Mouse (Mus musculus) right cerebral cortex, postnatal 4 days (tissue): ENCODE data around the gene Vdac2.

Experiments used
- DNase-seq: peaks from one replicate; pipeline ENCODE4 v3.0.0-alpha.2; 2022

The Vdac2 gene

DNA sequence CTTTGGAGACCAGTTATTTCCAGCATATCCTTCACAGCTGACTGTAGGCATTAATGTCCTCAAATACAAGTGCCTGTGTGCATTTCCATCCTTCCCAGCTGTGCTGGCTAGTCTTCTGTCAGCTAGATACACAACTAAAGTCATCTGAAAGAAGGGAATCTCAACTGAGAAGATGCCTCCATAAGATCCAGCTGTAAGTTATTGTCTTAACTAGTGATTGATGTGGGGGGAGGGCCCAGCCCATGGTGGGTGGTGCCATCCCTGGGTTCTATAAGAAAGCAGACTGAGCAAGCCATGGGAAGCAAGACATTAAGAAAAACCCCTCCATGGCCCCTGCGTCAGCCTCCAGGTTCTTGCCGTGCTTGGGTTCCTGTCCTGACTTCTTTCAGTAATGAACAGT, at the start of gene Vdac2:
Gene Vdac2 (plus strand): TSS at position 301 of the 400 bp plus-strand sequence.
- no peak for DNase-seq

DNA sequence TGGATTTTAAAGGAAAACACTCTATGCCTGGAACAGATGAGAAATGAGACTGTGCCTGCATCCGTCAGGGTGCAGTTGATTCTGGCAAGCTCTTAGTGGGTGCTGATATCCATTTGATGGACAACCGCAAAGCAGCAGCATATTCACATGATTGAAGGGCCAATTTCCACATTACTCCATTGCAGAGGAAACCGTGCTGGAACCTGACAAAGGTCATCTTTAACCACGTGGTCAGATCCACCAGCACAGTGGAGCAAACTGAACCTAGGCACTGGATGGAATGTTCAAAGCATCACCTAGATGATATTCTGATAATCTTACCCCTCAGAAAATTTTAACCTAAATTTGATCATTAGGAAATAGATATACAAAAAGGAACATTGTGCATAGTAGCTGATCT, 48.8 kb upstream of the Vdac2 start:
- DNase-seq, result no peak

DNA sequence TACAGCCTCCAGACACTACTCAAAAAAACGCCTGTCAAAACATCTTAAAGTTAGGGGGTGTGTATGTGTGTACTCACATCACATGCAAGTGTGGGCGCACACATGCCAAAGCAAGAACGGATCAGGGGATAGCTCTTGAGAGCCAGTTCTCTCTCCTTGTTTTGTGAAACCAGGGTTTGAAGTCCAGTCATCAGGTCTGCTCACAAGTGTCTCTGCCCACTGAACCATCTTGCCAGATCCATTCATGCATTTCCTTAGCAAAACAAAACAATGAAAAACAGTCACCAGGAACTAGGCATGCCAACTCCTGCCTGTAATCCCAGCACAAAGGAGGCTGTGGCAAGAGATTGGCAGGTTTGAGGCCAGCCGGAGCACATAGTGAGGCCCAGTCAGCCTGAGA, 38.5 kb upstream of the Vdac2 start:
- DNase-seq, result no peak

DNA sequence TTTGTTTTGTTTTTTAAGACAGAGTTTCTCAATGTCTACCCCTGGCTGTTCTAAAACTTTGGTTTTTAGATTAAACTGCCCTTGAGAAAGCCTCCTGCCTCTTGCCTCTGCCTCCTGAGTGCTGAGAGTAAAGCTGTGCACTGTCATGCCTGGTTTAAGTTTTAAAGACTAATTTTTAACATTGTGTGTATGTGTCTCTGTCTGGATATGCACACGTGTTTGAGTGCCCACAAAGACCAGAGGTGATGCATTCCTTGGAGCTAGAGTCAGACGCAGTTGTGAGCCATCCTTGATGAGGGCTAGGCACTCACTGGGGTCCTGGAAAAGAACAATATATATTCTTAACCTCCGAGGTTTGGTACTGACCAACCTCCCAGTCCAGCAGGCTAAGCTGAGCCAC, 37.7 kb upstream of the Vdac2 start:
- no peak for DNase-seq

DNA sequence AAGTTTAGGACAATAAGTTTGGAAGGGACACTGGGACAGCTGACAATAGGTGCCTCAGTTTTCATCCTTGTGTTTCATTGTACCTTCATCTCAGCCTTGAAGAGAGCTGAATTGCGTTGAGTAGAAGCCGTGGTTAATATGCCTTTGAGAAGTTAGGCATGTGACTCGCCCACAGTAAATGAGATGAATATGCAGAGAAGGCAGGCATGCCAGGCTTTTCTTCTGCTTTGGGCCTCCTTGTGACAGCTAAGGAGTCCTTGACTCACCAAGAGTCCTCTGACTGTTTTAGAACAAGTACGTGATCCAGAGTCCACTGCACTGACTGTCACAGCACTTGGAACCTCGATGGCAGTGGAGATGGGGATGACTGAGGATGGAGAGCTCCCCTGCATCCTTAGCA, 36.9 kb upstream of the Vdac2 start:
- no peak for DNase-seq

DNA sequence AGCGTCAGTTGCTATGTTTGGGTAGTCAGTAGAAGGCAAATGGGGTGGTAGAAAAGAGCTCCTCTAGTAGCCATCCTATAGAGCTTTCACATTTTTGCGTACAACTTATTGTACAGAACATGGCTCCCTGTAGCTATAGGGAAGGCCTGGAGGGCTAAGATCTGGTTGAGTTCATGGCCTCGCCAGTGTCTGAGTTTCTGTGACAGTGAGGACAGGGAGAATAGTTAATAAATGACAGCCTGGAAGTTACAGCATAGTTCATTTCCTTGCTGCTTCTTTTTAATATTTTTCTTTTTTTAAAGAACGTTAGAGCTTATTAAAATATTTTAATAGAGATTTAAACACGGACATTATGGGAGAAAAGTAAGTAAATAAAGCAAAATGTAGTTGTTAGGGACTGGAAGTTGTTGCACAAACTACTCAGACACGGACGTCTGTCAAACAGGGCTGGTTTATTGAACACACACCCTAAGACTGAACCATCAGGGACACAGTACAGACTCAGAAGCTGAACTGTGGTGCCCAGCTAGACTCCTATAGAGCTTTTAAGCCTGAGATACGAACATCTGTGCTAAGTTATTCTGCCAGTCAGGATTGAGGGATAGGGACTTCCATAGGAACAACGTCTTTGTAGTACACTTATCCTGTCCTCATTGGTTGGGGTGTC, 34.3 kb upstream of the Vdac2 start:
- no peak for DNase-seq

DNA sequence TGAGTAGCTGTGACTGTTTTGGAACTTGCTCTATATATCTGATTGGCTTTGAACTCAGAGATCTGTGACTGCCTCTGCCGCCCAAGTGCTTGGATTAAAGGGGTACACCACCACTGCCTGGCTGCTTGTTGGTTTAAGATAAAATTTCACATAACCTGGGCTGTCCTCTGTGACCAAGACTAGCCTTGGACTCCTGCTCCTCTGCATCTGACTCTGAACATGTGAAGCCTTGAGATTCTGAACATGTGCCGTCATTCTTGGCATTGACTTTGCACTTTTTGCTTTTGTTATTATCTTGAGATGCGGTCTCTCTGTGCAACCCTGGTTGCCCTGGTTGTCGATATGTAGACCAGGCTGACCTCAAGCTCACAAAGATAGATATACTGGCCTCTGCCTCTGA, 33.3 kb upstream of the Vdac2 start:
- DNase-seq, result no peak

DNA sequence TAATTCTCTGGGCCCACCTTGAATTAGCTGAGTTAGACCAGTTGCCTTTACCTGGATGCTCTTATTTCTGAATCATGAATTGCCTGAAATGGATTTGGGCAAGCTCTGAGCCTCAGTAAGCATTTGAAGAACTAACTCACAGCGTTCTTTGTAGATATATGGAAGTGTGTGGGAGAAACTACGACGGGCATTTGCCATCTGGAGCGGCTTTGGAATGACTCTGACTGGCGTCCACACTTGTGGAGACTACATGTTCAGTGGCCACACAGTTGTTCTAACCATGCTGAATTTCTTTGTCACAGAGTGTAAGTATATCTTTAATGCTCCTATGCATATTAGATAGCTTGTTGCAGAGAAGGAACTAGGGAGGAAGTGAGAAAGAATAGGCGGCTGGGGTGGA, 32.8 kb upstream of the Vdac2 start:
- no peak for DNase-seq

DNA sequence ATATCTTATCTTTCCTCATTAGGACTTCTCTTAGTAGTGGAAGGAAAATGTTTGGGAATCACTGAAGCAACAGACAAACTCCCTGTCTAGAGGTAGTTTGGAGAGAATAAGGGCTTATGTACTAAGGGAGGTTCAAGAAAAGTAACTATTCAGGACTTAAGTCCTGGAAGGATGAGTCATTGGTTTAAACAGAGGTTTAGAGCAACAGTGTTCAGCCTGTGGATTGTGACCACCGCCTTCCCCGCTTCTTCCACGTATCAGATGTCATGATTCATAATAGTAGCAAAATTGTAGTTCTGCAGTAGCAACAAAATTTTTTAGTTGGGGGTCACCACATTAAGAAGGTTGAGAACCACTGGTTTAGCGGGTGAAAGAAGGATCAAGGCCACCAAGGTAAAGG, 24.4 kb upstream of the Vdac2 start:
- no peak for DNase-seq

DNA sequence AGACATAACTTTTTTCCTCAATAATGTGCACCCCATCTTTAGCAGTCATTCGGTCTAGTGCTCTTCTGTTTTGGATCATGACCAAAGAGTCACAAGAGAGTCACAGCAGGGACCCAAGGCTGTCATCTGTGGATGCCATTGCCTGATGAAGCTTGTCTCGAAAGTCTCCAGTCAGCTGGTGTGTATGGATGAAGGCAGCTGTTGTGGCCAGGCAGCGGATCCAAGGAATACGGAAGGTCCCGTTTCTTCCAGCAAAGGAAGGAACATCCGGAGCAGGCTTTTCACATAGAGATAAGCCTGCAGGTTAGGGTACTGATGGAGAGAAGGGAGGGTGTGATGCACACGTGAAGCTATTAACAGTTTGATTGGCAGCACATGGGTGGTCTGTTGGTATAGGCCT, 23.4 kb upstream of the Vdac2 start:
- DNase-seq, result no peak

DNA sequence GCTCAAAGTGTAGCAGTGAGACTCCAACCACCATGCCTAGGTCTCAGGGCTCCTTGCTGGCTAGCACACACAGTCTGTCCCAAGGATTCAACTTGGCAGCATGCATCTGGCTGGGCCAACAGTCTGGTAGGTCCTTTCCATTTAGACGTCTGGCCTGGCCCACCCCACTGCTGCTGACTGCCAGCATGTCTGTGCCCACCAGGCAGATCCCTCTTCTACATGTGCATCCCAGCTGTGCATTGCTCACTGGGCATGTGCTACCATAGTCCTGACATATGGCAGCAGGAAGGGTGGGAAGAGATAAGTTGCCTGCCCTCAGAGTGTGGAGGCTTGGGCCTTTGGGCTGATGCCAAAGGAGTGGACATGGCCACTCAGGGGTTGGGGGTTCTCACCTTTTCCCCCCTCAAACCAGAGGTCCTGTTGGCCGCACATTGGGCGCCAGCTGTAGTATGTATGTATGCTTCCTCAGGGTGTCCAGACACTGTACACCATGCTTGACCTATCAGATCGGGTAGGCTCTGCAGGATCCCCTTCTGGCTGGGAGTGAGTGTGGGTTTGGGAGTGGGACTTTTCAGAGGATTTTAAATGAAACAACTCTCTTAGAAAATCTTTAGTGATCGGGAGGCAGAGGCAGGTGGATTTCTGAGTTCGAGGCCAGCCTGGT, 22.4 kb upstream of the Vdac2 start:
- DNase-seq, result no peak

DNA sequence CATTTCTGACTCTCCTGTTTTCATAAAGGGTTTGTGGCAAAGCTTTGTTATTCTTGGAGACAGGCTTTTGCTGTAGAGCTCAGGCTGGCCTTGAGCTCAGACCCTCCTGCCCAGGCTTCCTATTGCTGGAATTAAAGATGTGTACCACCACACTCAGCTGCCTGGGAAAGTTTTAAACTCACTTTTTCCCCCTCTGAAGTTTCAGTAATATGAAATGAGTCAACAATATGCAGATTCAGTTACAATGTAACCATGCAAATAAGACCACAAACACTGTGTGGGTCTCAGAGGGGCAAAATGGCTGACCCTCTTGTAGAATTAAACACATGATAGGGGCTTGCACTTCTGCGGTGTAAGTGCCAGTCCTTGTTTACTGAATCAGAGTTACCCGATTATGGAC, 18.8 kb upstream of the Vdac2 start:
- no peak for DNase-seq

DNA sequence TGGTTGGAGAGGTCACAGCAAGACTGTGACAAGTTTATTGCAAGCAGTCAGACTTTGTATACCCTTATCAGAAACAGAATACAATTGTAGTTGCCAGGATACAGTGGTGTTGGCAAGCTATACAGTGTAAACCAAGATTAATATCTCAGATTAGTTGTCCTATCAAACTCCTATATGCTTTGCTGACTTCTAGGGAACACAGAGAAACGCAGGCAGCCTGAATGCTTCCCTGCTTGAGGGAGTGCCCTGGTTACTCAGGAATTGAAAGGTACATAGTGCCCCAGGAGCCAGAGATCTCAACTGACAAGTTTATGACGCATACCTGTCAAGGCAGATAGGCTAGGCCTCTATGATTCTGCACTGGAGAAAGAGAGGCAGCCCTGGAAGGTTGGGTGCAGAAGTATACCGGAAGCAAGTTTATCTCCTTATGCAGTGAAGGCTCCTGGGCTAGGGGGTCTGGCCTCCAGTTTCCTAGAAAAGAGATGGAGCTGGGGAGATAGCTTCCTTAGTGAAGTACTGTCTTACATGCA, 18.3 kb upstream of the Vdac2 start:
- no peak for DNase-seq

DNA sequence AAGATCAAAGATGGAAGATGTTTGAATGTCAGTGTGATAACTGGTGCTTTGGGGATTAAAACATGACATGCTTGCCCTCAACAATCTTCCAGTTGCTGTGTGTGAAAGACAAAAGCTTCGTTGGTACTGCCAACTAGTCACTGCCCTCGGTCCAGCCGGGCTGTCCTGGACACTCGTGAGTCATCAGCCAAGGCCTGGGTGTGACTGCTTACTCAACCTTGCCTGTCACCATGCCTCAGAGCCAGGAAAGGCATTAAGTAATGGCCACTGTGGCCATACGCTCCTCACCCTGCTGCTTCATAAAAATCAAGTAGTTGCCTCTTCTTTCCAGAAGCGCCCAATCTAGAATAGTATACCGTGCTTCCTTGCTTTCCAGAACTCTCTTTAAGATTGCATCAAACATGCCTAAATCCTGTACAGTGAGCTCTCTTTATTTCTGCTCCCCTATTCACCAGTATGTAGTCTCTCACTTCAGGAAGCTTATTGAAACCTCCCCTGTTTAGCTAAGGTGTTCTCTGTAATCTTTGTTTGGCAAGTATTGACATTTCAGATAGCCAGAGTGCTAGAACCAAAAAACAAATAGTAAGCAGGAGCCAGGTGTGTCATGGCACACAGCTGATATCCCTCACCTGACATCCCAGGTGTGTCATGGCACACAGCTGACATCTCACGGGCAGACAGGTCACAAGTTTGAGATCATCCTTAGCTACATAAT, 16.7 kb upstream of the Vdac2 start:
- DNase-seq, result no peak

DNA sequence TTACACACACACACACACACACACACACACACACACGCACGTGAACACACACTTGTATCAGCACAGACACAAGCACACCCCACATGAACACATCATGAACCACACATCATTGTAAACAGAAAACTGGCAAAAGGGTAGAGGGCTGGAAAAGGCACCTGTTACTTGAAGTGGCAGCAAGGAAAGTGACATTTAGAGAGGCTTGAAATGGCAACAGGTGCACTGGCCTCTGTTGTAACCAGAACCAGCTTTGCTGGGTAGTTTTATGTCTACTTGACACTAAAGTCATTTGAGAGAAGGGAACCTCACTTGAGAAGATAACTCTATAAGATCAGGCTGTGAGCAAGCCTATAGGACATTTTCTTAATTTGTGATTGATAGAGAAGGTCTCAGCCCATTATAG, 15.6 kb upstream of the Vdac2 start:
- DNase-seq, result no peak

DNA sequence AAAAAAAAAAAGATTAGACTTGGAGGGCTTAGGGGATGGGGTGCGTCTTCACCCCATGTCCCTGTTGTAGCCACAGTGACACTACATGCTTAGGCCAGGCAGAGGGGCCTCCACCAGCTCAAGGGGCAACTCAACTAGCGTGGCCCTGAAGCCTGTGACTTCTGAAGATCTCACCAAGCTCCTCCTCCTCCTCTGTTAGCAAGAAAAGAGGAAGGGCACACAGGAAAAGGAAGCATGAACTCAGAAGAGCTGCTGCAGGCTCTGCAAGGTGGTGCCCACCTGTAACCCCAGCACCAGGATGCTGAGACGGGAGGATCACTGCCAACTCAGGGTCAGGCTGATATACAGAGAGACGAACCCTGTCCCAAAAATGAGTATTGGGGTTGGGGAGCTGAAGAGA, 13.7 kb upstream of the Vdac2 start:
- DNase-seq, result no peak

DNA sequence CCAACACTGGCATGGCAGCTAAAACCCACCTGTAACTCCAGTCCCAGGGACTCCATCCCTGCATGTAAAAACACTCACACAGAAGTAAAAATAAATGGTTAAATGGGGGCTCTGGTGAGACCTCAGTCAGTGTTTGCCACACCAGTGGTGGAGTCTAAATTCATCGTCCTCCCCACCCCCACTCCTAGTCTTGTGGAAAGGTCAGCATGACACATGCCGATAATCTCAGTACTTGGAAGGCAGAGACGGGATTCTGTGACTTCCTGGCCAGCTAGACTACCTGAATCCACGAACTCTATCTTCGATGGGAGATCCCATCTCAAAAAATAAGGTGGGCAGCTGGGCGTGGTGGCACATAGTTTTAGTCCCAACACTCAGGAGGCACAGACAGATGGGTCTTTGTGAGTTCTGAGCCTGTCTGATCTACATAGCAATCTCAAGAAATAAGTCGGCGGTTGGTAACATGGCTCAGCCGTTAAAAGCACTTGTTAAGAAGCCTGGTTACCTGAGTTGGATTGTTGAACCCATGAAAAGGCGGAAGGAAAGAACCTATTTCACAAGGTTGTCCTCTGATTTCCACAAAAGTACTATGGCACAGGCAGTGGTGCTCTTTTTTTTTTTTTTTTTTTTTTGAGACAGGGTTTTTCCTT, 13.2 kb upstream of the Vdac2 start:
- no peak for DNase-seq

DNA sequence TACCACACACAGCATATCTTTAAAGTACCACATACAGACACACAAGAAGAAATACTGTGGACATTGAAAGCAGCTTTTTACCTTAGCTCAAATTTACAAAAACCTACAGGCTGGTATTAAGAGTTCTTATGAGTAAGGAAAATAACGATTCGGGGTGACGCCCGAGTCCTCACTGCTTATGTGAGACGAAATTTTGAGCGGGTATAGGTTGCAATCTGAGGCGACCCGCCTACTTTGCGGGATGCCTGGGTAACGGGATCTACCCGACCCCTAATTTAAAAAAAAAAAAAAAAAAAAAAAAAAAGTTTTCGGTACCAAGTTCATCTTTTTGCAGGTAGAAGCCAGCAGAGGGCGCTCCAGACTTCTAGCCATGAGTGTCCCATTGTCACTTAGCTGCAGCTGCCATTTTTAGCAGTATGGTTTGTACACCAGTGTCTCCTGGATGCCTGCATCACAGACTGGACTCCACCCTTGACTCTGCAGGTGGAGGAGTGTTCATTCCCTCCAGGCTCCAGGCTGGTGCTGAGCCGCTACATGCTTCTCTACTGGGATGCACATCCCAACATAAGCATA, 12.4 kb upstream of the Vdac2 start:
- DNase-seq, result peak; percentile 34

DNA sequence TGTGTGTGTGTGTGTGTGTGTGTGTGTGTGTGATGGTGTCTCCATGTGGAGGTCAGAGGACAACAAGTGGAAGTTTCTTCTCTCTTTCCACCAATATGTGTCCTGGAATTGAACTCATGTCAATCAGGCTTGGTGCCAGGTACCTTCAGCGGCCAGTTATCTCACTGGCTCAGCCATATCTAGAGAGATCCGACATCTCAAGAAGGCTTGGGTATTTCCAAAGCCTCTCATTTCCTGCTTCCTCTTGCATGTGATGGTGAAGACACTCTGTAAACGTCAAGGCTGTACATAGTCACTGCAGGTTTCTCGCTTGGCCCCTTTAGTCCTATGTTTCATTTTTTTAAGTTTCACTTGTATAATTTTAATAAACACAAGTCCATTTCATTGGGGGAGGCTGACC, 11.8 kb upstream of the Vdac2 start:
- no peak for DNase-seq

DNA sequence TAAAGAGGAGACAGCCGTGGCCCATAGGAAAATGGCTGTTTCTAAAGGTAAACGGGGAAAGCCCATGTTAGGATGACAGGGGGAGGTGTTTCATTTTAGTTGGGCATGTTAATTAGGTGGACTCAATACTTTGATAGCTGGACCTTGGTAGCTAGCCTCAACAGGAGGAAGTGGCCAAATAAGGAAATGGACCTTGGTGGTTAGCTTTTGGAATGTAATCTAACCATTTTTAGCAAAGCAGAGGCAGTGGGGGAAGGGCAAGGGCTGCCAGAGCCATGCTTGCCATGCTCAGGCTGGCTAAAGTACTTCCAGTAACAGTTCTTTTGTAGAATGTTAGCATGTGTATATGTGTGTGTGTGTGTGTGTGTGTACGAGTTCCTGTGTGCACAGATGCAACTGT, 11.2 kb upstream of the Vdac2 start:
- no peak for DNase-seq

DNA sequence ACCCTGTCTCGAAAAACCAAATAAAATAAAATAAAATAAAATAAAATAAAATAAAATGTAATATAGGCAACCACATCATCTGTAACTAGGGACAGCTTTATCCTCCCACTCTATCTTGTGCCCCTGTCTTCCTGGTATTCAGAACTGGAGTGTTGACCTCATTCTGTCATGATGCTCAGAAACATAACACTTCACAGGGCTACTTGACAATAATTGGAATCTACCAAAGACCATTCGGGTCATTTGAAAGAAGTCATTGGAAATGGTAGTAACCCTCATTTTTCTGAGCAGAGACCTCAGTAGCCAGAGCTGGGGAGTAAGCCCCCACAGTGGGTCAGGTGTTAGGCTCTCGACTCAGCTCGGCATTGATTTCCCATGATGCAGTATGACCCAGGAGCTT, 10.4 kb upstream of the Vdac2 start:
- no peak for DNase-seq

DNA sequence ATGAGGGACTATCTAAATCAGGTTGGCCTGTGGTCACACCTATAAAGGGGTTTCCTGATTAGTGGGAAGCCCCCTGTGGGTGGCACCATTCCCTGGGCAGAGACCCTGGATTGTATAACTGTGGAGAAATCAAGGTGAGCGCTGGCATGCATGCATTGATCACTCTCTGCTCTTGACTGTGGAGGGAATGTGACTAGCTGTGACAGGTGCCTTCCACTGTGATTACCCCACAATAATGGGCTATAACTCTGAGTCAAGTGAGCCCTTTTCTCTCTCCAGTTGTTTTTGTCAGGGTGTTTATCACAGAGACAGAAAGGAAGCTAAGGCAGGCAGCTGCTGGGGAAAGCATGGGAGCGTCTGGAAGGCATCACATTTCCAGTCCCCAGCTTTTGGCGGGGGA, 8.8 kb upstream of the Vdac2 start:
- DNase-seq, result no peak

DNA sequence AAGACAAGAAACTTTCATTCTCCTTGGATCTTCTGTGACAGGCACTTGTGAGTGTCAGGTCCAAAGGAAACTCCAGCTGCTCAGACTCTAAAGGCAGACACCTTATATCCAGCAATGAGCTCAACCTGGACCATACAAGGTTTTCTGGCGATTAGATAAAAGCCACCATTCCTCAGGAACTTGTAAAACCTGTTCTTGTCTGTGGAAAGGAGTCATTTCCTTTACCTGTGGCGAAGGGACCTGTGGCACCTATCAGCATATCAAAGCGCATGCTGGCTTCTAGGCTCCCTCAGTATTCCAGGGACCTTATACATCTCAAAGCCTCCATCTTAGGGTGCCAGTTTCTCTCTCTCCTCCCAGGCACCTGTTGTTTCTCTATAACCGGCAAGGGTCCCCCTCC, 7.6 kb upstream of the Vdac2 start:
- no peak for DNase-seq
